Mouse (Mus musculus) testis, postnatal 10 days (tissue): ENCODE measurements around the gene Npnt.

ENCODE experiments used
- DNase-seq: peaks from one replicate; pipeline ENCODE4 v3.0.0; 2021; ENCODE audit warnings: low spot score

Gene Npnt

DNA sequence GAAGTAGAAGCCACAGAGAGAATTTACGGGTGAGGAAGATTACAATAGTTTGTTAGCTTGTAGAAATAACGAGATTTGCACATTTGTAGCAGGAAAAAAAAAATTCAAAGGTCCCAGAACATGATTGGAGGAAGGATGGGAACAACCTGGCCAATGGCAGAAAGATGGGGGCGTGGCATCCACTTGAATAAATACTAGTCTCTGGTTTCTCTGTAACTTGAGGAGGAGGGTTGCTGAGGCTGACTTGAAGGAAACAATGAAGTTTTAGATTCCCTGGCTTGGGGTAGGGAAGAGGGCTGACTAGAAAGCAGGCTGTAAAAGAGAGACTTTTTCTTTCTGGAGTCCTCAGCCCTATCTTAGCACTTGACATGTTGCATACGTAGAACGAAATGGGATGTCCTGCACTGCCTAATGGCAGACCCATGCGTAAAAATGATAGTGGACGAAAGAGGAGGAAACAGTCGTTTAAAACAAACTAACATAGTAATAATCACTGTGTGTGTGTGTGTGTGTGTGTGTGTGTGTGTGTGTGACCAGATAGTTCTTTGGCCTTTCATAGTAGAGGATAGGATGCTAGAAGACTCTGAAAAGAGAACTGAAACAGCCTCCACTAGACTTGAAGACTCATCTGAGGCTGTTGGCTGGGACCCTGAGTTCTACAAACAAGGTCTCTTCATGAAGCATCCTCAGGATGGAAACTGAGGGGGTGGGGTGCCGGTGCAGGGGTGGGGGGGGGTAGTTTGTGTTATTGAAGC is 94.5 kb downstream of the Npnt start:
- DNase-seq, result no peak

- no peak for DNase-seq
Measured at GRCm38 (mm10) chr3:132854271-132854670, 95.8 kb downstream of the Npnt start.

DNA sequence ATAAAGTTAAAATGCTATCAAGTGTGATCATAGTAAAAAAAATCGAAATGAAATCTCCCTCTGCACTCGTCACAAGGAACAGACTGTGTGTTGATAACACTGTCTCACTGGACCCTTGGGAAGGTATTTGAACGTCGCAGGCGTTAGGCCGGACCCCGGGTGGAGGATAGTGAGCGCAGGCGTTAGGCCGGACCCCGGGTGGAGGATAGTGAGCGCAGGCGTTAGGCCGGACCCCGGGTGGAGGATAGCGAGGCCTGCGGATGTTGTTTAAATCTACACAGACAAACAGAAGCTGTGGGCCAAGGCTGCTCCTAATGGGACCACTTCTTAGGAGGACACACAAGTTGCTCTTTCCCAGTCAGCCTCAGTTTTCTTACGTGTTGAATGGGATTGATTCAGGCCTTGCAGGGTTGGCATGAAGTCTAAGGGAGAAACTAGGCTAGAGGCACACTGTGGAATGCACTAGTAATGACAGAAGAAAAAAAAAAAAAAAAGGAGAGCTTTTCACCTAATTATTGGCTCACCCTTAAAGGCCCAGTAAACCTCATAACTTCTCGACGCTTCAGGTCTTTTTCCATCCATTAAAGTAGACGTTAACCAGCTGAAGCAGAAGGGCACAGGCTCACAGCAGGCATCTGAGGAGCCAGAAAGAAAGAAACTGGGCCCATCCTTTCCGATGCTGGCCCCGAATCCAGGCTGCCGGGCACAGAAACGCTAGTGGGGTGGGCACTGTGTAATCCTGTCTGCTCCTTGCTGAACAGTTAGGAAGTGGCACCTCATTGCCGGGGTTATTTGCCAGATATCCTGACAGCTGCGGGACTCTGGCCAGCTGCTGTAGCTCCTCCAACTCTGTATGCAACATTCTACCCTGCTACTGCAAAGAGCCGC is 98.0 kb downstream of the Npnt start:
- DNase-seq, result no peak

DNA sequence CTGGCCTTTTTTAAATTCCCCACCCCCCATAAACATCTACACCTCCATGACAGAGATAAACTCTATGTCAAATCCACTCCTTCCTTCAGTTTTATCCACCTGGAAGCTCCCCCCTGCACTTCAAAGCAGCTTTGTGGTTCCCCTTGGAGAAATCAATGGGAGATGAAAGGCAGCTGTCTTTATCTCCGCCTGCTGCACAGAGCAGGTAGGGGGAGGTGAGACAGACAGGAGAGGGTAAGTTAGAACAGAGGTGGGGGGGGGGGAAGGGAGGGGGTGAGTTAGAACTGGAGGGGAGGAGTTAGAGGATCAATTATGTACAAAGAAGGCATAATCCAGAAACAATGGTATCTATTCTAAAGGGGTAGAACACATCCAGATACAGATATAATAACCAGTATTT is 98.7 kb downstream of the Npnt start:
- DNase-seq, result no peak

- no peak for DNase-seq
Measured at GRCm38 (mm10) chr3:132850431-132850830, 99.7 kb downstream of the Npnt start.

DNA sequence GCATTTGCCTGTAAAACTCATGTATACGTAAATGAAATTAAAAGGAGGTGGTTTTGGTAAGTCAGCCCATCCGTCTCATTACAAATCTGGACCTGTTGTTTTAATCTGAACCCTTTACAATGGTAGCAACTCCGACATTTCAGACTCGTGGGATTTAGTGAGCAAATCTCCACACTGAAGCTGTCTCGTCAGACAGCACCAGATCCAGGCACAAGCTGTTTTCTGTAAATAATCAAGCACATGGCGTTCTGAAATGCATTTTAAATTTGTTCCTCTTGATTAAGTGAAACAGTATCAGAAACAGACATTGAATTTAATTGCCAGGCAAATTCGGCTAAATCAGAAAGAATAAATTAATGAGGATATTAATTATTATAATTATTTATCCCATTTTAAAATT is 100.4 kb downstream of the Npnt start:
- DNase-seq, result no peak

DNA sequence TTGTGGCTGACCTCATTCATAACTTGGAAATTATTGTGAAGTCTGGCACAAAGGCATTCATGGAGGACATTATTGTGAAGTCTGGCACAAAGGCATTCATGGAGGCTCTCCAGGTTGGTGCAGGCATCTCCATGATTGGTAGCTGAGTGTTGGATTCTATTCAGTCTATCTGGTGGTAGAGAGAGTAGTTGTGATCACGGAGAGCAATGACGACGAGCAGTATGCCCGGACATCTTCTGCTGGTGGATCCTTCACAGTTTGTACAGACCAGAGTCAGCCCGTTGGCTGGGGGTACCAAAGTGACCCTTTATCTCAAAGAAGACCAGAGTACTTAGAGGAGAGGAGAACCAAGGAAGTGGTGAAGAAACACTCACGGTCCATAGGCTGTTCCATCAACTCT is 107.4 kb downstream of the Npnt start:
- no peak for DNase-seq

GRCm38 (mm10) chr3:132839516-132839915 is 110.6 kb downstream of the Npnt start:
- DNase-seq, result no peak

DNA sequence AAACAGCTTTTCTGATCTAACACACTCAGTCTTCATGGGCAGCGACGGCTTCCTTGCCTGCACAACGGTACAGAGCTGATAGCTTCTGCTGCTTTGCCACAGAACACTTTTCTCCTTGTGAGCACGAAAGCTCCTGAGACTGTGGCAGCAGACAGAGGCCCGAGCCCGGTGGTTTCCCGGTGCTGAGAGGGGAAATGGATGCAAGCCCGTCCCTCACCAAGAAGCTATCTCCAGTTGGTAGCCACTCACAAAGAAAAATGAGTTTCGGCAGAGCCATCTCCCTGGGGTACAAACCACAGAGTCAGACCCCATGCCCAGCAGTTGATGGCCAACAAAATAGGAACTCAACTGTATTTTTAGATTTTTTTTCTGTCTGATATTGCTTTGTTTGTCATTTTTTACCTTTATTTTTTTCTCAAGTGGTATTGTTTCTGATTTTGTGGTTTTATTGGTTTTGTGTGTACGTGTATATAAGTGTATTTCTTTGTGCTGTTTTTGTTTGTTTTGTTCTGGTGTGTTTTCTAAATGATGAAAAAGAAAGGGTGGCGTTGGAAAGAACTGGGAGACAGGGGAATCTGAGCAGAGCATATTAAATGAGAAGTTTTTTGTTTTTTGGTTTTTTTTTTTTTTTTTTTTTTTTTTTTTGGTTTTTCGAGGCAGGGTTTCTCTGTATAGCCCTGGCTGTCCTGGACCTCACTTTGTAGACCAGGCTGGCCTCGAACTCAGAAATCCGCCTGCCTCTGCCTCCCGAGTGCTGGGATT is 111.3 kb downstream of the Npnt start:
- DNase-seq, result no peak

- no peak for DNase-seq
Measured at GRCm38 (mm10) chr3:132837134-132837533, 113.0 kb downstream of the Npnt start.

DNA sequence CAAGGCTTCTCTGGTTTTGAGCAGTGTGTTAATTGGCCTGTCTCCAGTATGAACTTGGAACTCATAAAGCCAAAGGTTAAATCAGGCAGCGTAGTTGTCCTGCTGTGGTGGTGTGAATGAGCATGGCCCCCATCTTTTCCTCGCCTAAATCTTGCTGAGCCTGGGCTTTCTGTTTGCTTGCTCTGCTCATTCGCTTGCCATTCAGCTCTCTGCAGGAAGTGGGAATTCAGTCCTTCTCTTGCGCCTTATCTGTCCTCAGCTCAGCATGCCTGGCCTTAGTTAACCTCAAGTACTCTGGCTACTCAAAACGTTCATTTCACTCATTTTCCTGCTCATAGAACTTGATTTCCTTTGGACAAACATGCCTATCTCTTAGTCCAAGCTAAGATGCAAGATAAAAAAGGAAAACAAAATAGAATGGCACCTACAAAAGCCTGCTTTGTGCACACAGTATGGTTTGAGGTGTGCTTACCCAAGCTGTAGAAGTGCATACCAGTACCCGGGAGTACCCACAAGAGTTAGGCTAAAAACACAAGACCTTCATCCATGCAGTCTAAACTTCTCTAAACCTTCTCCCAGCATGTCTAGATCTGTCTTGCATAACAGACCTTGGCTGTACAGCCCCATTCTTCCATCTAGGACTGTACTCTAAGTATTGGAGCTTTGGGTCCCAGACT is 114.8 kb downstream of the Npnt start:
- DNase-seq, result no peak
